Mouse (Mus musculus): ENCODE measurements around the gene Plk5. TPM values are rescaled to one million over a fixed set of nuclear protein-coding genes. Genes with fewer than 3 reads are reported as not detected.
"Not testable (repeated sequence)": the region's sequence is repeated elsewhere in the genome, so short reads cannot be mapped to it uniquely, and the experiment has no call there.

The Plk5 gene
- polyA plus RNA-seq, 1 experiment from 2014 or later = 11.0 TPM

GRCm38 (mm10) chr10:80341491-80342304 is 14.6 kb upstream of the Plk5 start:
- Histone ChIP-seq H3K4me1 (ENCODE audit: control insufficient read depth, insufficient read depth, low read depth, low read length) (peaks cover 20% of the 10 kb centered on the region), H3K4me2 (ENCODE audit: low read length) (peak overlapping the region; percentile 68), H3K36me3 (ENCODE audit: control insufficient read depth, insufficient read depth, low read length) (no peaks in the 10 kb centered on the region), H3K9me3 (ENCODE audit: control insufficient read depth, low read length) (no peaks in the 10 kb centered on the region), H3K27me3 (replicated peaks; ENCODE audit: control insufficient read depth, insufficient read depth, low read length) (peaks cover 59% of the 10 kb centered on the region), H3K9ac (ENCODE audit: low read depth, low read length) (no peak overlapping the region), H3K27ac (ENCODE audit: low read depth, low read length) (no peak overlapping the region), H3K4me3 (ENCODE audit: low read length) (peak overlapping the region; percentile 41)
- no peak for ATAC-seq
- WGBS = 3% methylated on average over 42 of the region's 47 CpGs

GRCm38 (mm10) chr10:80342305-80342748 is 13.9 kb upstream of the Plk5 start:
- Histone ChIP-seq H3K27ac (ENCODE audit: low read depth, low read length) (no peak overlapping the region), H3K9me3 (ENCODE audit: control insufficient read depth, low read length) (no peaks in the 10 kb centered on the region), H3K4me3 (ENCODE audit: low read length) (peak overlapping the region; percentile 41), H3K9ac (ENCODE audit: low read depth, low read length) (no peak overlapping the region), H3K36me3 (ENCODE audit: control insufficient read depth, insufficient read depth, low read length) (no peaks in the 10 kb centered on the region), H3K4me1 (ENCODE audit: control insufficient read depth, insufficient read depth, low read depth, low read length) (peaks cover 20% of the 10 kb centered on the region), H3K4me2 (ENCODE audit: low read length) (peak overlapping the region; percentile 68), H3K27me3 (replicated peaks; ENCODE audit: control insufficient read depth, insufficient read depth, low read length) (peaks cover 63% of the 10 kb centered on the region)
- 2% methylated on average over 26 of the region's 26 CpGs for WGBS
- peak; percentile 34 for ATAC-seq

GRCm38 (mm10) chr10:80342749-80343424 is 13.4 kb upstream of the Plk5 start:
- peaks cover 69% of the 10 kb centered on the region for H3K27me3 ChIP-seq (replicated peaks; ENCODE audit: control insufficient read depth, insufficient read depth, low read length)
- WGBS = under 1% methylated on average over 32 of the region's 33 CpGs
- H3K36me3 ChIP-seq (ENCODE audit: control insufficient read depth, insufficient read depth, low read length) = no peaks in the 10 kb centered on the region
- H3K27ac ChIP-seq (ENCODE audit: low read depth, low read length) = no peak overlapping the region
- H3K4me1 ChIP-seq (ENCODE audit: control insufficient read depth, insufficient read depth, low read depth, low read length) = peaks cover 20% of the 10 kb centered on the region
- peak; percentile 68 for ATAC-seq
- no peaks in the 10 kb centered on the region for H3K9me3 ChIP-seq (ENCODE audit: control insufficient read depth, low read length)
- H3K9ac ChIP-seq (ENCODE audit: low read depth, low read length) = peak overlapping the region; percentile 35
- peak overlapping the region; percentile 41 for H3K4me3 ChIP-seq (ENCODE audit: low read length)
- peak overlapping the region; percentile 68 for H3K4me2 ChIP-seq (ENCODE audit: low read length)

GRCm38 (mm10) chr10:80343425-80343895 is 12.8 kb upstream of the Plk5 start:
- Histone ChIP-seq H3K4me3 (ENCODE audit: low read length) (peak overlapping the region; percentile 41), H3K9ac (ENCODE audit: low read depth, low read length) (peak overlapping the region; percentile 35; the same call in 1 of the 2 replicates), H3K36me3 (ENCODE audit: control insufficient read depth, insufficient read depth, low read length) (no peaks in the 10 kb centered on the region), H3K27ac (ENCODE audit: low read depth, low read length) (no peak overlapping the region), H3K4me2 (ENCODE audit: low read length) (peak overlapping the region; percentile 68), H3K9me3 (ENCODE audit: control insufficient read depth, low read length) (no peaks in the 10 kb centered on the region), H3K27me3 (replicated peaks; ENCODE audit: control insufficient read depth, insufficient read depth, low read length) (peaks cover 75% of the 10 kb centered on the region), H3K4me1 (ENCODE audit: control insufficient read depth, insufficient read depth, low read depth, low read length) (peaks cover 20% of the 10 kb centered on the region)
- WGBS = 31% methylated on average over 13 of the region's 13 CpGs
- ATAC-seq = peak; percentile 16; the same call in 1 of the 2 replicates

GRCm38 (mm10) chr10:80344131-80344661 is 12.1 kb upstream of the Plk5 start:
- Histone ChIP-seq H3K4me3 (ENCODE audit: low read length) (no peak overlapping the region), H3K27me3 (replicated peaks; ENCODE audit: control insufficient read depth, insufficient read depth, low read length) (peaks cover 82% of the 10 kb centered on the region), H3K4me2 (ENCODE audit: low read length) (no peak overlapping the region), H3K9me3 (ENCODE audit: control insufficient read depth, low read length) (no peaks in the 10 kb centered on the region), H3K4me1 (ENCODE audit: control insufficient read depth, insufficient read depth, low read depth, low read length) (peaks cover 20% of the 10 kb centered on the region), H3K36me3 (ENCODE audit: control insufficient read depth, insufficient read depth, low read length) (no peaks in the 10 kb centered on the region), H3K27ac (ENCODE audit: low read depth, low read length) (no peak overlapping the region), H3K9ac (ENCODE audit: low read depth, low read length) (no peak overlapping the region)
- 35% methylated on average over 9 of the region's 9 CpGs for WGBS
- ATAC-seq = no peak

- no peak for ATAC-seq
- Histone ChIP-seq H3K27me3 (replicated peaks; ENCODE audit: control insufficient read depth, insufficient read depth, low read length) (peaks cover 86% of the 10 kb centered on the region), H3K9me3 (ENCODE audit: control insufficient read depth, low read length) (no peaks in the 10 kb centered on the region), H3K4me1 (ENCODE audit: control insufficient read depth, insufficient read depth, low read depth, low read length) (peaks cover 20% of the 10 kb centered on the region), H3K36me3 (ENCODE audit: control insufficient read depth, insufficient read depth, low read length) (no peaks in the 10 kb centered on the region), H3K9ac (ENCODE audit: low read depth, low read length) (no peak overlapping the region), H3K4me3 (ENCODE audit: low read length) (no peak overlapping the region), H3K4me2 (ENCODE audit: low read length) (no peak overlapping the region), H3K27ac (ENCODE audit: low read depth, low read length) (no peak overlapping the region)
- 3% methylated on average over 14 of the region's 16 CpGs for WGBS
Measured at GRCm38 (mm10) chr10:80345122-80345521, 11.1 kb upstream of the Plk5 start.

- Histone ChIP-seq H3K4me1 (ENCODE audit: control insufficient read depth, insufficient read depth, low read depth, low read length) (peaks cover 20% of the 10 kb centered on the region), H3K27me3 (replicated peaks; ENCODE audit: control insufficient read depth, insufficient read depth, low read length) (peaks cover 81% of the 10 kb centered on the region)
- ATAC-seq; H3K9ac ChIP-seq (ENCODE audit: low read depth, low read length); H3K27ac ChIP-seq (ENCODE audit: low read depth, low read length); H3K36me3 ChIP-seq (ENCODE audit: control insufficient read depth, insufficient read depth, low read length); H3K9me3 ChIP-seq (ENCODE audit: control insufficient read depth, low read length); H3K4me2 ChIP-seq (ENCODE audit: low read length); H3K4me3 ChIP-seq (ENCODE audit: low read length): not testable (repeated sequence)
- 81% methylated on average over 5 of the region's 6 CpGs for WGBS
Measured at GRCm38 (mm10) chr10:80345929-80346328, 10.3 kb upstream of the Plk5 start.

- Histone ChIP-seq H3K4me3 (ENCODE audit: low read length) (no peak overlapping the region), H3K4me2 (ENCODE audit: low read length) (peak overlapping the region; percentile 34; the same call in 1 of the 2 replicates), H3K9ac (ENCODE audit: low read depth, low read length) (no peak overlapping the region), H3K4me1 (ENCODE audit: control insufficient read depth, insufficient read depth, low read depth, low read length) (peaks cover 12% of the 10 kb centered on the region), H3K36me3 (ENCODE audit: control insufficient read depth, insufficient read depth, low read length) (no peaks in the 10 kb centered on the region), H3K27ac (ENCODE audit: low read depth, low read length) (no peak overlapping the region), H3K9me3 (ENCODE audit: control insufficient read depth, low read length) (no peaks in the 10 kb centered on the region), H3K27me3 (replicated peaks; ENCODE audit: control insufficient read depth, insufficient read depth, low read length) (peaks cover 72% of the 10 kb centered on the region)
- ATAC-seq = no peak
- WGBS = 12% methylated on average over 17 of the region's 17 CpGs
Measured at GRCm38 (mm10) chr10:80347514-80347967, 8.7 kb upstream of the Plk5 start.

Data from hindbrain, embryonic 16.5 days (tissue).